27 mouse cellular contexts compared by ENCODE assay signal in the genomic region with DNA sequence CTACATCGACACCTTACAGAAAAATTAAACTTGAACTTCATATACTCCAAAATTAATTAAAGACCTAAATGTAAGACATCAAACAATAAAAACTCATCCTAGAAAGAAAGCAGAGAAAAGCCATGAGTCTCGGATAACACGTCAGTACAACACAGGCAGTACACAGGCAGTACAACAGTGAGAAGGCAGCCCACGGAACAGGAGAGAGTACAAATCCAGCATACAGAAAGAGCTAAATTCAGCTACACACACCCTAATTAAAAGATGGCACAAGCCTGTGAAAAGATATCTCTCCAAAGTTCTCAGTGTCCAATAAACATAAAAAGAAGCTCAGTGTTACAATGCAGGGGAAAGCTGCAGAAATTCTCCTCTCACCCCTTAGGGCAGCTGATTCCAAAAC.
"Had no signal": no experiment of that assay in that cellular context is flagged by ENCODE, and none has a peak within 500 bp of the region (broad histone marks: within the 10 kb centered on the region; RNA-seq: fewer than 3 reads in every experiment).

No protein-coding gene starts in this region.

- H3K4me1 ChIP-seq: hindbrain, embryonic 10.5 days; hindbrain, embryonic 12.5 days; intestine, embryonic 15.5 days; kidney, embryonic 15.5 days; limb, embryonic 15.5 days had no signal

- H3K4me3 ChIP-seq: gastrocnemius, adult 2 months; heart, embryonic 10.5 days; heart, embryonic 12.5 days; hindbrain, embryonic 10.5 days; hindbrain, embryonic 12.5 days; intestine, embryonic 15.5 days; kidney, embryonic 15.5 days; limb, embryonic 13.5 days; limb, embryonic 15.5 days; liver, embryonic 12.5 days had no signal

- H3K4me2 ChIP-seq: heart, embryonic 12.5 days; hindbrain, embryonic 12.5 days; hindbrain, embryonic 14.5 days; intestine, embryonic 15.5 days; kidney, embryonic 15.5 days; limb, embryonic 13.5 days; limb, embryonic 15.5 days; liver, embryonic 12.5 days had no signal

- H3K27me3 ChIP-seq: heart, embryonic 12.5 days; hindbrain, embryonic 12.5 days; intestine, embryonic 15.5 days; kidney, embryonic 15.5 days; limb, embryonic 13.5 days; limb, embryonic 15.5 days; liver, embryonic 12.5 days had no signal

- H3K27ac ChIP-seq: gastrocnemius, adult 2 months; heart, embryonic 10.5 days; hindbrain, embryonic 10.5 days; hindbrain, embryonic 12.5 days; hindbrain, embryonic 14.5 days; intestine, embryonic 15.5 days; kidney, embryonic 15.5 days; kidney, postnatal 0 days; limb, embryonic 13.5 days; limb, embryonic 15.5 days; liver, embryonic 12.5 days had no signal

- DNase-seq: gastrocnemius, adult 2 months; gastrocnemius, postnatal 10 days; gastrocnemius, postnatal 25 days; heart, adult 18-20 months; heart, postnatal 10 days; heart, postnatal 4 days; kidney, adult 11 months; kidney, adult 2 months; kidney, adult 9 months; kidney, postnatal 14 days; kidney, postnatal 36 days; layer of hippocampus, adult 9-11 months; layer of hippocampus, postnatal 36 days; left cerebral cortex, postnatal 4 days had no signal

- H3K9ac ChIP-seq: heart, embryonic 12.5 days; hindbrain, embryonic 12.5 days; hindbrain, embryonic 14.5 days; intestine, embryonic 15.5 days; kidney, embryonic 15.5 days; limb, embryonic 13.5 days; limb, embryonic 15.5 days; liver, embryonic 12.5 days had no signal

- H3K36me3 ChIP-seq: heart, embryonic 10.5 days; heart, embryonic 12.5 days; hindbrain, embryonic 10.5 days; hindbrain, embryonic 12.5 days; intestine, embryonic 15.5 days; kidney, embryonic 15.5 days; limb, embryonic 13.5 days; limb, embryonic 15.5 days; liver, embryonic 12.5 days had no signal

- ATAC-seq: hindbrain, embryonic 16.5 days; inflammation-experienced regulatory T-cells, adult 6 months; intestine, embryonic 15.5 days had no signal

- H3K9me3 ChIP-seq: heart, embryonic 10.5 days; heart, embryonic 12.5 days; hindbrain, embryonic 10.5 days; hindbrain, embryonic 12.5 days; intestine, embryonic 15.5 days; kidney, embryonic 15.5 days; limb, embryonic 13.5 days; limb, embryonic 15.5 days; liver, embryonic 12.5 days had no signal
